Mouse (Mus musculus) brown adipose tissue, adult 24 weeks (tissue): ENCODE measurements around the gene Tifa. TPM values are rescaled to one million over a fixed set of nuclear protein-coding genes. Genes with fewer than 3 reads are reported as not detected.

Source experiments
- H3K27ac ChIP-seq: fragments of 200-500 bp; replicated peaks from 2 replicates; pipeline ENCODE4 v1.5.1; 2012; ENCODE audit warnings: low read depth, mild to moderate bottlenecking, low read length
- H3K4me1 ChIP-seq: fragments of 200-500 bp; 2 replicates; pipeline ENCODE4 v1.6.1; 2012; ENCODE audit warnings: low read length, mixed read lengths; ENCODE audit not compliant: control insufficient read depth, insufficient read depth, insufficient read length
- H3K4me3 ChIP-seq: fragments of 200-500 bp; 2 replicates; pipeline ENCODE4 v1.5.1; 2012; ENCODE audit warnings: low read depth, mild to moderate bottlenecking, low read length, moderate library complexity; ENCODE audit not compliant: insufficient read depth
- polyA plus RNA-seq: library from polyadenylated mRNA; stranded (reverse); fragments of >200 nt; gene quantifications from 2 replicates; pipeline ENCODE4 v1.2.4, GENCODE M21; 2012; ENCODE audit not compliant: missing spikeins, insufficient read depth, insufficient read length

Gene Tifa
- 1.8 and 2.0 TPM in 2 replicates for polyA plus RNA-seq

DNA sequence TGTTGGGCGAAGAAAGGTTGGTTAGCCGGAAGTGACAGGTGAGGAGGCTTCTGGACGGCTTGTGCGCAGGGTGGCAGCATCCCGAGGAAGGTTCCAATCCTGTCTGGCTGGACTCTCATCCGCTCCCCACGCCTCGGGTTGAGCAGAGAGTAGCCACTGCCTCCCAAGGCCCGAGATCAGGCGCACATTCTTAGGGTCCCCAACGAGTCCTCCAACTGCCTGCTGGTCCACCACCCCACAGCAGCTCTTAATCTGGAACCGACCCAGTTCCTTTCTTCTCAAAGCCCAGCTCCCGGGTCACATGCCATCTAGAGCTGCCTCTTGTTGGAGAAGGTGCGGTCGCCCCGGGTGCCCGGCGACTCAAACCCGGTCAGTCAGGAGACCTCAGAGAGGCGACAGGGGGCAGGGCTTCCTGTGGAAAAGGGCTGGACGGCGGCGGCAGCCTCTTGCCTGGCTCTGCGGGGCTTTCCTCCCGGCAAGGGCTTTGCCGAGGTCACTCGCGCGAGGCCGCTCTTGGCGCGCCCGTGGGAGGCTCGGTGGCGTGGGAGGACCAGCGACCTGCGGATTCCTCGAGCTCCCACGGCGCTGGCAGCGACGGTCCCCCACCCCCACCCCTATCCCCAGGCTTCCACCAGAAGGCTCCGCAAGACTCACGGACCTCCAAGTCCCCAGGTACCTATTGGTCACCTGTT, at the start of gene Tifa:
Tifa (plus strand) TSS at position 306 of the 692 bp plus-strand sequence.
- 0 out of 2 replicates have a peak, but pooled peaks cover 5% of the 10 kb centered on the region for H3K4me1 ChIP-seq
- peak within 1 kb of the TSS; percentile 80 for H3K4me3 ChIP-seq
- H3K27ac ChIP-seq = peak within 1 kb of the TSS; percentile 68

- Histone ChIP-seq H3K27ac (no peak overlapping the region), H3K4me1 (no peaks in the 10 kb centered on the region), H3K4me3 (no peak overlapping the region)
Observed at GRCm38 (mm10) chr3:127741473-127741872, 48.1 kb upstream of the Tifa start.

DNA sequence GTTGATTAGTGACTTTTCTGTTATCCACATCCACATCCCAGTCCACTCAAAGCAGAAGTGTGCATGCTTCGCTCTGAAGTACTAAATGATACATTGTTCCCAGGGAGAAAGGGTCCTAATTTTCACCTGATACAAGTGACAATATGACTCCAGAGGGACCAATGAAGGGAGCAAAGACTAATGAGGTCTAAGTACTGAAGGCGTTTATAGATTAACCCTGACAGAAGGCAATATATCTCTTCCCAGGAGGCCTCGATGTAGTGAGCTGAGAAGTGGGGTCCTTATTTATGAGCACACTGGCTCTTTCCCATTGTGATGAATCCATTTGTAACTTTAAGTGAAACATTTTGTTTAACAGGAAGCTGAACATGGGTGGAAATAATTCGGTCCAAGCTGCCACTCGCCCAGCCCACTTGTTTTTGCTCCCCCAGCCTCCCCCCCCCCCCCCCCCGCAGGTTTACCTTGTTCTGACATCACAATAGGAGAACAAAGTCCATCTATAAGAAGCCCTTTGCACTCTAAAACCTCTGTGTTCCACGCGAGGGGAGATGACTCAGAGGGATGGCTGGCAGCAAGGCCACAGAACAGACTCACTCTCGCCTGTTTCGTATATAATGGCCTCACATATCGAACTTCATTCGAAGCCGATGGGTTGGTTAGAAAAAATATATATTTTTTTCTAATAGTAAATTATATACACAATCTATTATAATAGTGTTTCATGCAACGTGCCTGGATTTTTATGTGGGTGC, 45.8 kb upstream of the Tifa start:
- H3K27ac ChIP-seq = no peak overlapping the region

GRCm38 (mm10) chr3:127745504-127745903, 44.1 kb upstream of the Tifa start:
- H3K27ac ChIP-seq = no peak overlapping the region
- no peaks in the 10 kb centered on the region for H3K4me1 ChIP-seq
- H3K4me3 ChIP-seq = no peak overlapping the region

More for the DNA sequence above, 45.8 kb upstream of the Tifa start:
- Histone ChIP-seq H3K4me1 (no peaks in the 10 kb centered on the region), H3K4me3 (no peak overlapping the region)

- Histone ChIP-seq H3K27ac (no peak overlapping the region), H3K4me1 (no peaks in the 10 kb centered on the region), H3K4me3 (no peak overlapping the region)
Observed at GRCm38 (mm10) chr3:127745911-127746640, 43.5 kb upstream of the Tifa start.

GRCm38 (mm10) chr3:127748644-127749043, 41.0 kb upstream of the Tifa start:
- Histone ChIP-seq H3K4me1 (no peaks in the 10 kb centered on the region), H3K27ac (no peak overlapping the region), H3K4me3 (no peak overlapping the region)

GRCm38 (mm10) chr3:127749266-127749665, 40.3 kb upstream of the Tifa start:
- Histone ChIP-seq H3K4me1 (no peaks in the 10 kb centered on the region), H3K4me3 (no peak overlapping the region), H3K27ac (no peak overlapping the region)

- H3K4me3 ChIP-seq = no peak overlapping the region
- H3K4me1 ChIP-seq = no peaks in the 10 kb centered on the region
- H3K27ac ChIP-seq = no peak overlapping the region
Observed at GRCm38 (mm10) chr3:127749981-127750562, 39.5 kb upstream of the Tifa start.

DNA sequence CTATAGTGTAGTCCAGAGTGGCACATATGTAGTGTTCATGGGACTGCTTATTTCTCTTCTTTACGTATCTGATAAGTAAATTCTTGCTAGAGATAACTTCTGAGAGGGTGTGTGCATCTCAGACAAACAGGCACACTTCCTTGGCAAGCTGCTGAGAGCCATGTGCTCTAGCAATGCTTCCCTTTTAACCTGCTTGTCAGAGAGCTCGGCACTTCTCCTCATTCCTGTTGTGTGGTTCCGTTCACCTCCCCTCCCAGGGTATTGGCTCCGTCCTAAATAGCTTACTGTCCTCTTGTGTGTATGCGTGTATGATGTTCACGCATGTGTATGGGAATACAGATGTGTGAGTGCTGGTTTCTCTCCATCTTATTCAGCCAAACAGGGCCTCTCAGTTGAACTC, 33.1 kb upstream of the Tifa start:
- Histone ChIP-seq H3K4me3 (no peak overlapping the region), H3K4me1 (no peaks in the 10 kb centered on the region), H3K27ac (no peak overlapping the region)

- Histone ChIP-seq H3K4me1 (no peaks in the 10 kb centered on the region), H3K4me3 (no peak overlapping the region), H3K27ac (no peak overlapping the region)
Observed at GRCm38 (mm10) chr3:127757886-127758301, 31.7 kb upstream of the Tifa start.

DNA sequence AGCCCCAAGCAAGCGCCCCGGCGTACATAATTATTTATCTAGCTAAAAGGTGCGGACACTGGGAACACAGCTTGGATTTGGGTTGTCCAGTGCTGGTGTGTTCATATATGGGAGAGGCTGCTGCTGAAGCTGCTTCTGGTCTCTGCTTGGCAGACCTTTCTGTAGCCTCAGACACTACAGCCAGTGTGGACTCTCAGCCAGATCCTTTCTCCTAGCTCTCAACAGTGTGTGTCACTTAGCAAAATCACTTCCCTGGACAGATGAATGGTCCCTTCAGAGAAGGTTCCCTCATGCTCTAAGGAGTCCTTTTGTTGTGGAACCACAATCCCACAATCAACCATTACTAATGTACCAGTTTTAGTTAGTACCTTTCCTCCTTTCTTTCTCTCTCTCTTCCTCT, 30.8 kb upstream of the Tifa start:
- Histone ChIP-seq H3K4me3 (no peak overlapping the region), H3K4me1 (no peaks in the 10 kb centered on the region), H3K27ac (no peak overlapping the region)

GRCm38 (mm10) chr3:127759212-127759611, 30.4 kb upstream of the Tifa start:
- Histone ChIP-seq H3K4me3 (no peak overlapping the region), H3K27ac (no peak overlapping the region), H3K4me1 (no peaks in the 10 kb centered on the region)

GRCm38 (mm10) chr3:127762403-127762802, 27.2 kb upstream of the Tifa start:
- Histone ChIP-seq H3K4me3 (no peak overlapping the region), H3K4me1 (no peaks in the 10 kb centered on the region), H3K27ac (no peak overlapping the region)

GRCm38 (mm10) chr3:127763076-127763612, 26.5 kb upstream of the Tifa start:
- H3K4me3 ChIP-seq = no peak overlapping the region
- H3K4me1 ChIP-seq = no peaks in the 10 kb centered on the region
- H3K27ac ChIP-seq = no peak overlapping the region

DNA sequence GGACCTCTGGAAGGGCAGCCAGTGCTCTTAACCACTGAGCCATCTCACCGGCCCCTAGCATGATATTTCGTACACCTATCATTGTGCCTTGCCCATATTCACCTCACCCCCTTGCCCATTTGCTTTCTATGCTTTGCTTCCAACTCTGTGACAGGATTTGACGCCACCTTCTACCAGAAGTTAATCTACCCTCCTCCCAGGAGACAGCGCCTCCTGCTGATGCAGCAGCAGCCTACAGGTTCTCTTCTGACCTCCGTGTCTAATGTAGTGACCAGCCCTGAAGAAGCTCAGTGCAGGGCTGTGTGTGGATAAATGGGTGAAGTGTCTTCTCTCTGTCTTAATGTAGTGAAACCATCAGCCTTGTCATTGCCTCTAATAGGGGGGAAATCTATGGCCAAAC, 25.1 kb upstream of the Tifa start:
- H3K27ac ChIP-seq = no peak overlapping the region
- H3K4me3 ChIP-seq = no peak overlapping the region
- no peaks in the 10 kb centered on the region for H3K4me1 ChIP-seq
